Mouse (Mus musculus): ENCODE measurements around the gene Lsamp. TPM values are rescaled to one million over a fixed set of nuclear protein-coding genes. Genes with fewer than 3 reads are reported as not detected.

The Lsamp gene
- polyA plus RNA-seq, 1 experiment from 2014 or later, result 106 TPM

DNA sequence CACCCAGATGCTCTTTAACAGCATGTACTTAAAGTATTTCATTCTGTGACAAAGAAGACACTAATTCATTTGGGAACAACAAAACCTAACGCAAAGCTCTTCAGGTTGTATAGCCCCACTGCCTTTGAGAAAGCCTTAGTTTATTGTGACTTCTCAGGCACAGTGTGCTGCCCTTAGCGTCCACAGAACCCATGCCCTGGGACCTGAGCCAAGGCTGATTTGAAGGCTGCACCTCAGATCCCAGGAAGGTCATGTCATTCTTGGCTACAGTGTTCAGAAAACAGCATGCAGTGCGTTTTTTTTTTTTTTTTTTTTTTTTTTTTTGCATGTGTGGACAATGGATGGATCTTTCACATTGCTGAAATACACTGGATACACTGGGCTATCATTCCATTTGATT lies 210.2 kb downstream of the Lsamp start:
- H3K27ac ChIP-seq (ENCODE audit: low read length), result no peak overlapping the region
- H3K4me2 ChIP-seq (ENCODE audit: low read length), result no peak overlapping the region
- no peaks in the 10 kb centered on the region for H3K36me3 ChIP-seq (ENCODE audit: control insufficient read depth, insufficient read depth, low read length)
- no peaks in the 10 kb centered on the region for H3K9me3 ChIP-seq (replicated peaks; ENCODE audit: control insufficient read depth, low read length, poor library complexity, severe bottlenecking)
- H3K27me3 ChIP-seq (ENCODE audit: control insufficient read depth, insufficient read depth, low read depth, low read length), result no peaks in the 10 kb centered on the region
- WGBS, result 39% methylated on average over 3 of the region's 3 CpGs
- no peak overlapping the region for H3K9ac ChIP-seq (ENCODE audit: low read depth, low read length)
- ATAC-seq, result no peak
- no peaks in the 10 kb centered on the region for H3K4me1 ChIP-seq (ENCODE audit: control insufficient read depth, insufficient read depth, low read length)
- H3K4me3 ChIP-seq (ENCODE audit: low read depth, low read length), result no peak overlapping the region

DNA sequence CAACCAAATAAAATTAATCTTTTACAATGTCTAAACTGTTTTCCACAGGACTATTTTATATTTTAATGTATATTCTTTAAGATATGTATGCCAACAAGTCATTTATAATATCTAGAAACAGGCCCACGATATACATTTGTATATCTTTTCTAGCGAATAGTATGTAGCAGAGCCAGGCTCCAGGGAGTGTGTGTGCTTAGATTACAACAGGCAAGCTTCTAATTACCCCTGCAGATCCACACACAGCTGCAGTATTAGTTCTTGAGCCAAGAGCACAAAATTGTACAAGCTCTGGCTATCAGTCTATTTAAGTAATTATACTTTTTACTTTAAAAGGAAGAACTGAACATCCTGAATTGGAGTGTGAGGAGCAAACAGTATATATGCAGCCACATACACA lies 210.7 kb downstream of the Lsamp start:
- no peaks in the 10 kb centered on the region for H3K9me3 ChIP-seq (replicated peaks; ENCODE audit: control insufficient read depth, low read length, poor library complexity, severe bottlenecking)
- 89% methylated on average over 2 of the region's 2 CpGs for WGBS
- no peaks in the 10 kb centered on the region for H3K36me3 ChIP-seq (ENCODE audit: control insufficient read depth, insufficient read depth, low read length)
- H3K4me3 ChIP-seq (ENCODE audit: low read depth, low read length), result no peak overlapping the region
- H3K27me3 ChIP-seq (ENCODE audit: control insufficient read depth, insufficient read depth, low read depth, low read length), result no peaks in the 10 kb centered on the region
- no peak for ATAC-seq
- no peak overlapping the region for H3K4me2 ChIP-seq (ENCODE audit: low read length)
- H3K9ac ChIP-seq (ENCODE audit: low read depth, low read length), result no peak overlapping the region
- no peak overlapping the region for H3K27ac ChIP-seq (ENCODE audit: low read length)
- H3K4me1 ChIP-seq (ENCODE audit: control insufficient read depth, insufficient read depth, low read length), result no peaks in the 10 kb centered on the region

DNA sequence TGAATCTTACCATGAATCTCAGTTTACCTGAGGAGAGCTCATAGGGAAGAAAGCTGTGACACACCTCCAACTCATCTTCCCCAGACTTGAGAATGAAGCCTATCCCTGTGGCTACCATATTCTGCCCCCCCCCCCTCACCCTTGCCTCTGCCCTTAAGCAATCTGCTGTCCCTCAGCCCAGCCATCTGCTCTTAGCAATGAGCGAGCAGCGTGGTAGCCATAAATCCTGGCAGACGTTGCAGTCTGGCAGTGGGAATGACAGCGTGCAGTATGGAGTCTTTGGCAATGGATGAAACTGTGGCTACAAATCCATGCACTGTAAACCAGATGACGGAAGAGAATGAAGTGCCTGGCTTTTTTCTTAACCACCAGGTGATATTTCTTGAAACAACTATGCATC lies 244.5 kb downstream of the Lsamp start:
- Histone ChIP-seq H3K4me2 (ENCODE audit: low read length) (no peak overlapping the region), H3K9ac (ENCODE audit: low read depth, low read length) (no peak overlapping the region), H3K4me1 (ENCODE audit: control insufficient read depth, insufficient read depth, low read length) (peaks cover 3% of the 10 kb centered on the region; the same call in 1 of the 2 replicates), H3K4me3 (ENCODE audit: low read depth, low read length) (no peak overlapping the region), H3K9me3 (replicated peaks; ENCODE audit: control insufficient read depth, low read length, poor library complexity, severe bottlenecking) (no peaks in the 10 kb centered on the region), H3K36me3 (ENCODE audit: control insufficient read depth, insufficient read depth, low read length) (no peaks in the 10 kb centered on the region), H3K27ac (ENCODE audit: low read length) (no peak overlapping the region), H3K27me3 (ENCODE audit: control insufficient read depth, insufficient read depth, low read depth, low read length) (no peaks in the 10 kb centered on the region)
- ATAC-seq, result no peak
- 73% methylated on average over 5 of the region's 5 CpGs for WGBS

DNA sequence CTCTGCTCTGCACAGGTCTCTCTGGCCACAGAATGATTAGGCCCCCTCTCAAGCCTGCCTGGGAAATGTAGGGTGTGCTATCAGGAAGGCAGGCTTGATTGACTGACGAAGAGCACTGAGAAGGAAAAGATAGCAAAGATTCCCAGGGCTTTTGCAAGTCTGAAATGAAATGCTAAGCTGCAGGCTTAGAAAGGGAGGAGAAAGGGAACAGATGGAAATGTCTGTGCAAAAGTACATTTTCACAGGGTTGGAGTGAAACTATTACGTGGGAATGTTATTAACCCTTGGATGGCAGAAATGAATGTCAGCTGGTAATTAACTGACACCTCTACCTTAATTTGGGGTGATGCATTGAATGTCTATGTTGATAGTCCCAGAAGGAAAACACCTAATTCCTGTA lies 248.9 kb downstream of the Lsamp start:
- H3K27ac ChIP-seq (ENCODE audit: low read length), result no peak overlapping the region
- no peaks in the 10 kb centered on the region for H3K9me3 ChIP-seq (replicated peaks; ENCODE audit: control insufficient read depth, low read length, poor library complexity, severe bottlenecking)
- H3K4me2 ChIP-seq (ENCODE audit: low read length), result no peak overlapping the region
- peaks cover 9% of the 10 kb centered on the region; the same call in 1 of the 2 replicates for H3K4me1 ChIP-seq (ENCODE audit: control insufficient read depth, insufficient read depth, low read length)
- no peak for ATAC-seq
- WGBS, result 46% methylated on average over 2 of the region's 2 CpGs
- no peaks in the 10 kb centered on the region for H3K36me3 ChIP-seq (ENCODE audit: control insufficient read depth, insufficient read depth, low read length)
- no peak overlapping the region for H3K9ac ChIP-seq (ENCODE audit: low read depth, low read length)
- H3K4me3 ChIP-seq (ENCODE audit: low read depth, low read length), result no peak overlapping the region
- H3K27me3 ChIP-seq (ENCODE audit: control insufficient read depth, insufficient read depth, low read depth, low read length), result no peaks in the 10 kb centered on the region

DNA sequence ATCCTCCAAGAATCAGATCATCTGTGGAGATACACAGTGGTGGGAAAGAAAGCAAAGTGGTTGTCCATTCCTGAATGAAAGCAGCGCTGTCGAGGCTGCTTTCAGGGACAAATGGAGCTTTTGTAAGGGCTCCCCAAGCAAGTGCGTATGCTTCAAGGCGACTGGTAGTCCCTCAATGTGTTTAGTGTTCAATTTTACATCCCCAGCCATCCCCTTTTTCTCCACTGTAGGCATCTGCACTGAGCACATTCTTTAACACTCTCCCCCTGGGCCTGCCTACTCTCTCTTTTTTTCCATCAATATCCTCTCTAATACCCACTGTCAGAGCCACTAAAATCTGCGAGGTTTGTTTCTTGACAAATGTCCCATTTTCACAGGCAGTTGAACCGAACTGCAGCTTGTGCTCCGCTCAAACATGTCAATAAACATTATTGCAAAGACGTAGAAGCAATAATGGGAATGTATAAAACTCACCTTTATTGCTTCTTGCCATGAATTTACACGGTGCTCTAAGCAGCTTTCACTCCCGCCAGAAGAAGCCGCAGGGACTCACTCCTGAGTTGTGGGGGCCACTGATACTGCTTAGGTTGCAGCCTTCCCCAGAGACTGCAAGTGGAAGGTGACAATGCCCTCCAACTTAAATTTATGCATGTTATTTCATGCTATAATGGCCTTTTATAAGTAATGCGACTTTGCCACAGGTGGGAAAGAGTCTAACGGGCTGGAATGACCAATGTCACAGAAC lies 250.2 kb downstream of the Lsamp start:
- H3K27me3 ChIP-seq (ENCODE audit: control insufficient read depth, insufficient read depth, low read depth, low read length), result no peaks in the 10 kb centered on the region
- no peaks in the 10 kb centered on the region for H3K36me3 ChIP-seq (ENCODE audit: control insufficient read depth, insufficient read depth, low read length)
- no peak overlapping the region for H3K4me2 ChIP-seq (ENCODE audit: low read length)
- no peak overlapping the region for H3K4me3 ChIP-seq (ENCODE audit: low read depth, low read length)
- WGBS, result 62% methylated on average over 13 of the region's 13 CpGs
- peak overlapping the region; percentile 26; the same call in 1 of the 2 replicates for H3K27ac ChIP-seq (ENCODE audit: low read length)
- no peak overlapping the region for H3K9ac ChIP-seq (ENCODE audit: low read depth, low read length)
- H3K4me1 ChIP-seq (ENCODE audit: control insufficient read depth, insufficient read depth, low read length), result peaks cover 9% of the 10 kb centered on the region; the same call in 1 of the 2 replicates
- no peak; the same call in 1 of the 2 replicates for ATAC-seq
- H3K9me3 ChIP-seq (replicated peaks; ENCODE audit: control insufficient read depth, low read length, poor library complexity, severe bottlenecking), result no peaks in the 10 kb centered on the region

DNA sequence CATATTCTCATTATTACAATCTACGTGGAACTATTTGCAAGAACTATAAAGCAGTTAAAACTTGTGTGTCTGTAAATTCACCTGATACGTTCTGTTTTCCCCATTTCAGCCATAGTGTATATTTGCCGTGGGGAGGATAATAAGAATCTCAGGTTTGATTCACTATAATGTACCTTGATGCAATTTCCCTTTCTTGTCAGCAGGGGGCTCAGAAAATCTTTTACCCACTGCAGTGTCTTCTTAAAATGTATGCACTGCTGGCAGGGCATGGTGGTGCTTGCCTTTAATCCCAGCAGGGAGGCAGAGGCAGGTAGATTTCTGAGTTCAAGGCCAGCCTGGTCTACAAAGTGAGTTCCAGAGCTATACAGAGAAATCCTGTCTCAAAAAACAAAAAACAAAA lies 287.7 kb downstream of the Lsamp start:
- 88% methylated on average over 3 of the region's 3 CpGs for WGBS

DNA sequence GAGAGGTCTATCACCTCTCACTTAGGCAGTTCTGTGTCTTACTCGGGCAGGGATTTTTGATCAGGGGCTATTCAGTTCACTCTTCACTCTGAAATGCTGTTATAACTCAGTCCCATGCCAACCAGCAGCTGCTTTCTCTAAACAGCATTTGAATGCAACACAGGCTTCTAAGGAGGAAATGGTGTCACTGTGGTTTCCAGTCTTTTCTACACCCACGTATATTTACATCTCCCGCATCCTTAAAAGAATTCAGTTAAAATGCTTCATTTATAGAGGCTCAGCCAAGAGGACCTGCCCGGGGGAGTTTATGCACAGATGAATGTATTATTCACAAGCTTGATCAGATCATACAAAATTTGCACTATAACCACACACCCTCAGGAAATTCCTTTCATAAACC lies 306.0 kb downstream of the Lsamp start:
- H3K36me3 ChIP-seq (ENCODE audit: control insufficient read depth, insufficient read depth, low read length), result no peaks in the 10 kb centered on the region
- 0 out of 2 replicates have a peak, but pooled peaks cover 2% of the 10 kb centered on the region for H3K4me1 ChIP-seq (ENCODE audit: control insufficient read depth, insufficient read depth, low read length)
- no peak overlapping the region for H3K4me3 ChIP-seq (ENCODE audit: low read depth, low read length)
- H3K9ac ChIP-seq (ENCODE audit: low read depth, low read length), result no peak overlapping the region
- no peak for ATAC-seq
- H3K9me3 ChIP-seq (replicated peaks; ENCODE audit: control insufficient read depth, low read length, poor library complexity, severe bottlenecking), result no peaks in the 10 kb centered on the region
- 47% methylated on average over 4 of the region's 4 CpGs for WGBS
- H3K27ac ChIP-seq (ENCODE audit: low read length), result no peak overlapping the region; the same call in 1 of the 2 replicates
- no peaks in the 10 kb centered on the region for H3K27me3 ChIP-seq (ENCODE audit: control insufficient read depth, insufficient read depth, low read depth, low read length)
- H3K4me2 ChIP-seq (ENCODE audit: low read length), result no peak overlapping the region

More for the DNA sequence above, 287.7 kb downstream of the Lsamp start:
- H3K9ac ChIP-seq (ENCODE audit: low read depth, low read length), result no peak overlapping the region
- no peaks in the 10 kb centered on the region for H3K4me1 ChIP-seq (ENCODE audit: control insufficient read depth, insufficient read depth, low read length)
- no peaks in the 10 kb centered on the region for H3K9me3 ChIP-seq (replicated peaks; ENCODE audit: control insufficient read depth, low read length, poor library complexity, severe bottlenecking)
- no peak overlapping the region for H3K27ac ChIP-seq (ENCODE audit: low read length)
- ATAC-seq, result no peak
- H3K4me3 ChIP-seq (ENCODE audit: low read depth, low read length), result no peak overlapping the region
- no peaks in the 10 kb centered on the region for H3K27me3 ChIP-seq (ENCODE audit: control insufficient read depth, insufficient read depth, low read depth, low read length)
- no peaks in the 10 kb centered on the region for H3K36me3 ChIP-seq (ENCODE audit: control insufficient read depth, insufficient read depth, low read length)
- H3K4me2 ChIP-seq (ENCODE audit: low read length), result no peak overlapping the region

DNA sequence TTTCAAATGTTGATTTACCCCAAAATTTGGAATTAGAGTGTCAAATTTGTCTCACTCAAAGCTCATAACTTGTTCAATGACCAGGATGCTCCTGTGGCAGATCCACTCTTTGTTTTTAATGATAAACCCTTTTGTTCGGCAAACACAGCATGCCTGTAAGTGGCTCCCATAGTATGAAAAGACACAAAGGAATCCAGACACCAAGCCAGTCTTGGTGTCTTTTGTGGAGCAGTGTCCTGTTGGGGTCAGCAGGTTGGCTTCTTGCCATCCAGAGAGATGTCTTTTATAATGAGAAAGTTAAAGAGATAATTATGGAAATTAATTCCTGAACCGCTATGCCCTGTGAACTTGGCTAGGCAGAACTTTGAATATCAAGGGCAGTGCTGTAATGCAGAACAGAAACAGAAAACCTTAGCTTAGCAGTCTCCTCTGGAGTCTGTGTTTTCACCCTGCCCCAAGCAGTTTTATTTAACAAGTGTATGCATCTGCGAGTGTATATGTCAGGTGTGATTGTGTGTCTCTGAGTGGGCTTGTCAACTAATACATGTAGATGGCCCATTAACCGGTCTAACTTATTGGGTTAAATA lies 310.2 kb downstream of the Lsamp start:
- Histone ChIP-seq H3K9me3 (replicated peaks; ENCODE audit: control insufficient read depth, low read length, poor library complexity, severe bottlenecking) (no peaks in the 10 kb centered on the region), H3K36me3 (ENCODE audit: control insufficient read depth, insufficient read depth, low read length) (no peaks in the 10 kb centered on the region), H3K4me2 (ENCODE audit: low read length) (no peak overlapping the region), H3K27me3 (ENCODE audit: control insufficient read depth, insufficient read depth, low read depth, low read length) (no peaks in the 10 kb centered on the region), H3K27ac (ENCODE audit: low read length) (no peak overlapping the region), H3K4me1 (ENCODE audit: control insufficient read depth, insufficient read depth, low read length) (peaks cover 2% of the 10 kb centered on the region; the same call in 1 of the 2 replicates), H3K4me3 (ENCODE audit: low read depth, low read length) (no peak overlapping the region), H3K9ac (ENCODE audit: low read depth, low read length) (no peak overlapping the region)
- 34% methylated on average over 4 of the region's 4 CpGs for WGBS
- ATAC-seq, result no peak

DNA sequence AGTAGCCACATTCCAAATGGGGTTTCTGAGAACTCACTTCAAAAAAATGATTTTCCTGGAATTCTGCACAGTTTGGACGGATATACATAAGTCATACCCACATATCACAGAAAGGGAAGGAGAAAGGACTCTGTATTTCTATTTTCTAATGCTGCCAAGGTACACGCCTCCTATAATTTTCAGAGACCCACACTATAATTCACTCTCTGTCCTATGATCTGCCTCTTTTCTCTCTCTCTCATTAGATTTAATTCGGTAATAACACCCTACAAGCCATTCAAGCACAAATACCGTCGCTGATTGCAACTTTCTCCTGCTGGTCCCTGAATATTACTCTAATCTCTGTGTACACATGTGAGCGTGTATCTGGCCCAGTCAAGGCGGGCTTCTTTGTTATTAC lies 311.1 kb downstream of the Lsamp start:
- no peak overlapping the region for H3K9ac ChIP-seq (ENCODE audit: low read depth, low read length)
- H3K27me3 ChIP-seq (ENCODE audit: control insufficient read depth, insufficient read depth, low read depth, low read length), result no peaks in the 10 kb centered on the region
- H3K27ac ChIP-seq (ENCODE audit: low read length), result no peak overlapping the region
- WGBS, result 72% methylated on average over 7 of the region's 7 CpGs
- ATAC-seq, result no peak
- H3K4me1 ChIP-seq (ENCODE audit: control insufficient read depth, insufficient read depth, low read length), result peaks cover 2% of the 10 kb centered on the region; the same call in 1 of the 2 replicates
- H3K4me2 ChIP-seq (ENCODE audit: low read length), result no peak overlapping the region
- H3K4me3 ChIP-seq (ENCODE audit: low read depth, low read length), result no peak overlapping the region
- H3K36me3 ChIP-seq (ENCODE audit: control insufficient read depth, insufficient read depth, low read length), result no peaks in the 10 kb centered on the region
- no peaks in the 10 kb centered on the region for H3K9me3 ChIP-seq (replicated peaks; ENCODE audit: control insufficient read depth, low read length, poor library complexity, severe bottlenecking)

Data from midbrain, embryonic 16.5 days (tissue).